Mouse (Mus musculus) lung, adult 2 months (tissue): ENCODE data around the gene Ndufa4.
"Not testable (repeated sequence)": the region's sequence is repeated elsewhere in the genome, so short reads cannot be mapped to it uniquely, and the experiment has no call there.

Experiments used
- CTCF ChIP-seq: fragments of 200-500 bp; IDR thresholded peaks from 2 replicates; pipeline ENCODE4 v1.5.1; 2011; ENCODE audit warnings: mild to moderate bottlenecking, low read length, control low read depth; ENCODE audit not compliant: insufficient read depth
- POLR2A ChIP-seq: fragments of 200-500 bp; IDR thresholded peaks from 2 replicates; pipeline ENCODE4 v1.6.1; 2011; ENCODE audit warnings: low read depth, mild to moderate bottlenecking, control low read depth, low read length, borderline replicate concordance; ENCODE audit errors: extremely low read depth

GRCm38 (mm10) chr6:11875364-11875763, 31.9 kb downstream of the Ndufa4 start:
- not testable (repeated sequence) for TF ChIP-seq POLR2A, CTCF
